Mouse (Mus musculus): ENCODE data around the gene Urgcp.

Gene Urgcp

DNA sequence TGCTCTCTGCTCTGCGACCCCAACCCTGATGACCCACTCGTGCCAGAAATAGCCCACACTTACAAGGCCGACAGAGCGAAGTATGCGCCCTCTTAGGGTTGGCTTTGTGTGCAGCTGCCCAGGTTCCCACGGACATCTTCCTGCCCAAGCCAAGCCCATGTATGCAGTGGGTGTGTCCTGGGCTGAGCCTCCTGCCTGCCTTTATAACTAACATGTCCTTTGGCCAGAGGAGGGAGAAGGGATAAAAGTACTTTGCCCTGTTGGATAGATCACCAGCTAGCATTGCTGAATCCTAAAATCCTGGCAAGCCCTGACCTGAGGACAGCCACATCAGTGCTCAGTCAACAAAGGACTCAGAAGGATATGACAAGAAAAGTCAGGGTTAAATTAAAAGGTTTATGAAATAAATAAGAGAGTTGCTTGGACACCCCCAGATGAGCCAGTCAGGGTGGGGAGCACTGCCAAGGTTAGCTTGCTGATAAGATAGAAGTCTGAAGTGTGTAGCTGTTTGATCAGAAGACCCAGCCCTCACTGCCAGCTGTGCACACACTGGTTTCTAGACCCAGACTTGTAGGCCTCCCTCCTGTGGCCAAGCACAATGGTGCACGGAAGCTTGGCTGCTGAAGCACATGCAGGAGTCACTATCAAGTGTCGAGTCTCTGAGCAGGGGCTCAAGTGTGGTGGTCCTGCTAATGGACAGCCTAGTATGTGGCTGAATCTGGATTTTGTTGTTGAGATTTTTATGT is 20.2 kb upstream of the Urgcp start:
- no peak for DNase-seq

- no peak for DNase-seq
These were observed 17.9 kb upstream of the Urgcp start for GRCm38 (mm10) chr11:5780035-5780499.

DNA sequence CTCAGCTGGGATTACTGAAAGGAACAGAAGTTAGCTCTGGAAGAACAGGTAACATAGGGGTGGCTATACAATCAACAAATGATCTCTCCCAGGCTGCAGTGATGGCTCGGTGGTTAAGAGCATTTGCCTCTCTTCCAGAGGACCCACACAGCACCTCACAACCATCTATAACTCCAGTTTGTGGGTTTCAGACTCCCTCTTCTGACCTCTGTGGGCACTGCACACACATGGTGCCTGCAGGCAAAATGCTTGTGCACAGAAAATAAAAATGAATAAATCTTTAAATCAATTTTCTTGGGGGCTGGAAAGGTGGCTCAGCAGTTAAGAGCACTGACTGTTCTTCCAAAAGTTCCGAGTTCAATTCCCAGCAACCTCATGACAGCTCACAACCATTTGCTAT is 16.3 kb upstream of the Urgcp start:
- no peak for DNase-seq

DNA sequence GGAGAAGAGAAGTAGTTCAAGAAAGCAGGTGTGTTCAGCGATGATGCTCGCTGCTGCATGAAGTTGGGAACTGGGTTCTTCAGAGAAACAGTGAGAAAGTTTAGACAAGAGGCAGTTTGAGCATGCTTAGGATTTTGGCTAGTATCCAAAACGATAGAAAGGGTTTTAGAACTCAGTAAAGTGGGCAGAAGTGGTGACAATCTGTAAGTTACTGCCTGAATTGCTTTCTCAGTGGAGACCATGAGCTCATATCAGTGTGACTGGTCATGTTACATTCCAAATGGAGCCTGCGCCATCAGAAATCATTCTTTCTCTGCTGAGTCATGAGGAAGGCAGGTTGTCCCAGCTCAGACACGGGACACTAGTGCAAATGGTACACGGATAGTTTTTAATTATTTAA is 3.8 kb upstream of the Urgcp start:
- no peak for DNase-seq

DNA sequence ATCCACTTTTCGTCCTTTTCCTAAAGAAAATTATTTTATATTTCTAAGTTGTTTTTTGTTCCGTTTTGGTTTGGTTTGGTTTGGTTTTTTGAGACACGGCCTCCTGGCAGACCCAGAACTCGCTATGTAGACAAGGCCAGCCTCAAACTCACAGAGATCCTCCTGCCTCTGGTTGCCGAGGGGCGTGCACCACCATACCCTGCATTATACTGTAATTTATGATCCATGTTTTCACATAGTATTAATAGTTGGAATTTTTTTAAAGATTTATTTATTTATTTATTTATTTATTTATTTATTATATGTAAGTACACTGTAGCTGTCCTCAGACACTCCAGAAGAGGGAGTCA is 432 bp upstream of the Urgcp start:
- DNase-seq = no peak

DNA sequence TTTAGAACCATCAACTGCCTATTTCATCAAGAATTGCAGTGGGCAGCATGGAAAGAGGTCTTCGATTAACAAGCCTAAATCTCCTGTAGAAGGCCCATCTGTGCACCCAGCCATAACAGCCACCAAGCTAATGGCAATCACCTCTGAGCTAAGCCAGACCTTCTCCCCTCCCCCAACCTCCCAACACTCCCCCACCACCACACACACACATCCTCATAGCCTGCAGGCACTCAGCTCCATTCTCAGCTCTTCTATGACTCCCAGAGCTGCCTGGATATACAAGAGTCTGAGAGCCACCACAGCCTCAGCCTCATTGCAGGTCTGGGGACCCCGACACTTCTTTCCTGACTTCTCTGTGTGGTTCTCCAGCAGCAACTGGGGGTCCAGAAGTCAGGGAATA is 8.4 kb downstream of the Urgcp start:
- DNase-seq = no peak

- DNase-seq = no peak
These were observed 17.2 kb downstream of the Urgcp start for GRCm38 (mm10) chr11:5744951-5745350.

GRCm38 (mm10) chr11:5742106-5742505 is 20.1 kb downstream of the Urgcp start:
- peak in 1 of 2 experiments; percentile 22 for DNase-seq

- peak; percentile 85 to 90 for DNase-seq
These were observed 21.1 kb downstream of the Urgcp start for GRCm38 (mm10) chr11:5740965-5741627.

GRCm38 (mm10) chr11:5740599-5740964 is 21.6 kb downstream of the Urgcp start:
- DNase-seq = no peak

DNA sequence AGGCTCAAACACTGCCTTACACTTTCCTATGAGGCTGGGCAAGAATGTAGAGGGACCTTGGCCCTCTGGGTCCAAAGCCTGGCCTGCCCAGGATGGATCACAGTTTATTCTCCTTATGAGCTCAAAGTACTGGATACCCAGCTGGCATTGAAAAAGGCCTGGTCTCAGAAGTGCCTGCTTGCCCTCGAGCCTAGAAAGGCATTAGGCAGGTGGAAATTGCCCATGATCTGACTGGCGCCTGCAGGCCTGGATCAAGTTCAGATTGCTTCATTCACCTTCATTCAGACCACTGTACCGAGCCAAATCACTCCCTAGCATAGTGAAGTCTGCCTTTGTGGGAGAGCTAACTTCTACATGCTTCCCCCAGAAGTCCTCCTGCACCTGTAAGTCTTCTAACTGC is 22.3 kb downstream of the Urgcp start:
- DNase-seq = no peak

- no peak for DNase-seq
These were observed 23.1 kb downstream of the Urgcp start for GRCm38 (mm10) chr11:5738888-5739632.

DNA sequence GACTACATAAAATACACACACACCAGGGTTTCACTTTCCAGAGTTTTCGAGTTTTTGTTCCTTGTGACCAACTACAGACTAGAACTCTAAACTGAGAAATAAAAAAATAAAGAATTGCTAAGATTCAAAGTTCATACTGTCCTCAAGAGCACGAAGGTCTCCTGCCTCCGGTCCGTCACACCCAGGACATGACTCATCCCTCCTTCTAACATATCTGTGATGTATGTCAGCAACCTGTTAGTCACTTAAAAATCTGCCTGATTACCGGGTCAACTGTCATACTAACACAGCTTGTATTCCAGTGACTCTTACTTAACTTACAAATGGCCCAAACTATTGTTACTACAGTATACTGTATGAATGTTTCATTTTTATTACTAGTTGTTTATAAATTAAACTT is 25.0 kb downstream of the Urgcp start:
- no peak for DNase-seq

GRCm38 (mm10) chr11:5734323-5734722 is 27.9 kb downstream of the Urgcp start:
- no peak for DNase-seq

- no peak for DNase-seq
These were observed 29.8 kb downstream of the Urgcp start for GRCm38 (mm10) chr11:5732401-5732800.

DNA sequence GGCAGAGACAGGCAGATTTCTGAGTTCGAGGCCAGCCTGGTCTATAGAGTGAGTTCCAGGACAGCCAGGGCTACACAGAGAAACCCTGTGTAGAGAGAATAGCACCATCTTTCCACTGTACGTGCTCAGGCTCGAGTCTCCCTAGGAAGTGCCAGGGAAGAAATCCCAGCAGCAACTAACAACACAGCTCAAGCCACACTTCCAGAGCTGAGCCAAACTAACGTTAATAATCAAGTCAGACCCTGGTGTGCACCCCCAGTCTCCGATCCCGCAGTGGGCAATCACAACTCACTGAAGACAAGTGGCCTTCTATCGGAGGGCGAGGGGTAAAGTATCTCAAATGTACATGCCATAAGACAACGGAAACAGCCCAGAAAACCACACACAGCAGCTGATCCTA is 32.6 kb downstream of the Urgcp start:
- DNase-seq = no peak

- no peak for DNase-seq
These were observed 43.4 kb downstream of the Urgcp start for GRCm38 (mm10) chr11:5718611-5719354.

DNA sequence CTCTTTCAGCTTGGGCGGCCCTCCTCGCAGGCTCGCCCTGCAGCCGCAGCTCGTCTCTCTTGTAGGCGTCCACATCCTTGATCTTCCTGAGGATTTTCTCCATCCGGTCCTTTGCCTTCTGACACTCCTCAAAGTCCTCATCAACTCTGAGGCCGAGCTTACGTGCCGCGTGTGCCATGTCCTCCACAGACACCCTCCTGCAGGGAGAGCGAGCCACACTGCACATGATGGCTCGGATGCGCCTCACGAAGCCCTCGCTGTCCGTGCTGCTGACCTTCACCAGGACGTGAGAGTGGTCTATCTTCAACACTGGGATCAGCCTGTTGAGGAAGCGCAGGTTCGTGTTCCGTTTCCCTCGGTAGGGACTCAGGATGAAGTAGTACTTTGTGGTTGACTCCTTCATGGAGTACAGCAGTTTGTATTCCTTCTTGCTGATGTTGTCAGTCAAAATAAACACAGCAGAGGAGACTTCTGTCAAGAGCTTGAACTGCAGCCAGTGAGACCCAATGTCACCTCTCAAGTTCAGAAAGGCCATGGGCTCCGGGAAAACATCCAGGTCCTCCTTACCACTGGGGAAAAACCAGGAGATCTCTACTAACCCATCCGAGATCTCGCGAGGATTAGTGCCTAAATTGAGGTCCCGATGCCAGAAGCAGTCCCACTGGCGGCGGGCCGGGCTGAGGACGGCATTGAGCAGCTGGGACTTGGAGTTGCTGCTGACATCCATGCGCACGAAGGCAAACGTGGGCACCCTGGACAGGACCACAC is 45.1 kb downstream of the Urgcp start:
- peak; percentile 42 to 74 for DNase-seq

DNA sequence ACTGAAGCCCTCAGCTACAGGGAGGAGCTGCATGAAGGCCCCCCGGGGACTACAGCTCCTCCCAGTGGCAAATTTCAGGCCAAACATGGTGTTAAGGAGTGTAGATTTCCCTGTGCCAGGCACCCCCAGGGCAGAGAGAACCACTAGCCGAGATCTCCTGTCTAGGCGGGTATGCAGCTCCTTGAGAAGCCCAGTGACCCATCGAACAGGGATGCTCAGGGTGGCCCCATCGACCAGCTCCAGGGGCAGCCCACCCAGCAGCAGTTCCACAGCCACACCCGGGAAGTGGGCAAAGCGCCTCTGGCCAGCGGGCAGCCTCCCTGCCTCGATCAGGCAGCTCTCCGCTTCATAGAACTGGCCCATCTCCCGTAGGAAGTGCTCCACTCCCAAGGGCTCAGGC is 45.9 kb downstream of the Urgcp start:
- peak in 1 of 2 experiments; percentile 33 for DNase-seq

- DNase-seq = no peak
These were observed 46.5 kb downstream of the Urgcp start, which contains the start of gene Mrps24 for GRCm38 (mm10) chr11:5715630-5716105. Gene Mrps24 (minus strand): TSS chr11:5715680.

GRCm38 (mm10) chr11:5715179-5715578 is 47.0 kb downstream of the Urgcp start:
- DNase-seq = no peak
